Mouse (Mus musculus): Measurements from ENCODE around the gene Fbxl12.
"Not testable (repeated sequence)": the region's sequence is repeated elsewhere in the genome, so short reads cannot be mapped to it uniquely, and the experiment has no call there.

Fbxl12 gene

GRCm38 (mm10) chr9:20651602-20652259, 7.2 kb upstream of the Fbxl12 start, which contains the start of gene Pin1:
Gene Pin1 (plus strand): TSS chr9:20652095.
- DNase-seq = peak; percentile 99

- no peak for DNase-seq
Measured at GRCm38 (mm10) chr9:20645121-20645520, 554 bp upstream of the Fbxl12 start.

GRCm38 (mm10) chr9:20643781-20644180, 786 bp downstream of the Fbxl12 start:
- no peak for DNase-seq

GRCm38 (mm10) chr9:20642896-20643466, 1.6 kb downstream of the Fbxl12 start:
- DNase-seq = peak; percentile 68

- peak; percentile 58 for DNase-seq
Measured at GRCm38 (mm10) chr9:20642101-20642895, 2.3 kb downstream of the Fbxl12 start, which contains the start of gene Ubl5. Gene Ubl5 (plus strand): TSS chr9:20642878.

GRCm38 (mm10) chr9:20641501-20641900, 3.1 kb downstream of the Fbxl12 start:
- no peak for DNase-seq

GRCm38 (mm10) chr9:20639486-20639885, 5.1 kb downstream of the Fbxl12 start:
- no peak for DNase-seq

GRCm38 (mm10) chr9:20638552-20638951, 6.0 kb downstream of the Fbxl12 start:
- DNase-seq = no peak

GRCm38 (mm10) chr9:20636790-20637189, 7.8 kb downstream of the Fbxl12 start:
- DNase-seq = no peak

- no peak for DNase-seq
Measured at GRCm38 (mm10) chr9:20636256-20636655, 8.3 kb downstream of the Fbxl12 start.

- DNase-seq = not testable (repeated sequence)
Measured at GRCm38 (mm10) chr9:20635676-20636075, 8.9 kb downstream of the Fbxl12 start.

- DNase-seq = no peak
Measured at GRCm38 (mm10) chr9:20631332-20631731, 13.2 kb downstream of the Fbxl12 start.

GRCm38 (mm10) chr9:20616685-20617084, 27.9 kb downstream of the Fbxl12 start:
- no peak for DNase-seq

GRCm38 (mm10) chr9:20611976-20612375, 32.6 kb downstream of the Fbxl12 start:
- no peak for DNase-seq

GRCm38 (mm10) chr9:20609831-20610464, 34.6 kb downstream of the Fbxl12 start:
- no peak for DNase-seq

GRCm38 (mm10) chr9:20607100-20607974, 37.2 kb downstream of the Fbxl12 start:
- peak; percentile 87 for DNase-seq

- no peak for DNase-seq
Measured at GRCm38 (mm10) chr9:20606269-20606668, 38.3 kb downstream of the Fbxl12 start.

- no peak for DNase-seq
Measured at GRCm38 (mm10) chr9:20601270-20601669, 43.3 kb downstream of the Fbxl12 start.

- peak; percentile 100 for DNase-seq
Measured at GRCm38 (mm10) chr9:20581175-20581634, 63.4 kb downstream of the Fbxl12 start, which contains the start of gene Zfp846. Gene Zfp846 (plus strand): TSS chr9:20581291.

- DNase-seq = no peak
Measured at GRCm38 (mm10) chr9:20576591-20576990, 68.0 kb downstream of the Fbxl12 start.

GRCm38 (mm10) chr9:20571060-20571459, 73.5 kb downstream of the Fbxl12 start:
- DNase-seq = no peak
